Mouse (Mus musculus) right cerebral cortex, postnatal 14 days (tissue): Measurements from ENCODE around the gene Htr3b.

Source experiments
- DNase-seq: peaks from one replicate; pipeline ENCODE4 v3.0.0; 2022

Gene Htr3b

GRCm38 (mm10) chr9:48916011-48916788, 48.6 kb downstream of the Htr3b start:
- peak; percentile 12 for DNase-seq

- peak; percentile 71 for DNase-seq
Measured at GRCm38 (mm10) chr9:48910885-48911537, 53.8 kb downstream of the Htr3b start, which contains the start of gene Htr3a. TSS of gene Htr3a (minus strand) at chr9:48911099.

- DNase-seq = no peak
Measured at GRCm38 (mm10) chr9:48904421-48904820, 60.4 kb downstream of the Htr3b start.

GRCm38 (mm10) chr9:48903766-48904165, 61.0 kb downstream of the Htr3b start:
- DNase-seq = no peak

- DNase-seq = no peak
Measured at GRCm38 (mm10) chr9:48898551-48898950, 66.2 kb downstream of the Htr3b start.

- peak; percentile 9 for DNase-seq
Measured at GRCm38 (mm10) chr9:48895819-48896536, 68.8 kb downstream of the Htr3b start.

GRCm38 (mm10) chr9:48894755-48895154, 70.0 kb downstream of the Htr3b start:
- DNase-seq = no peak

- peak; percentile 78 for DNase-seq
Measured at GRCm38 (mm10) chr9:48893986-48894385, 70.8 kb downstream of the Htr3b start.

GRCm38 (mm10) chr9:48889093-48889492, 75.7 kb downstream of the Htr3b start:
- DNase-seq = no peak
